Mouse (Mus musculus): ENCODE results near the gene Ak8. TPM values are rescaled to one million over a fixed set of nuclear protein-coding genes. Genes with fewer than 3 reads are reported as not detected.

Ak8 gene
- 0.18 TPM in 1 of 2 replicates, not detected in the other for polyA plus RNA-seq (2012; ENCODE audit: low replicate concordance)

GRCm38 (mm10) chr2:28699361-28700335 lies at the start of gene Ak8, which contains the start of gene Spaca9:
Gene Ak8, plus strand, starts transcription at chr2:28700164.
Gene Spaca9, minus strand, starts transcription at chr2:28699727.

GRCm38 (mm10) chr2:28840222-28840951 lies 140.4 kb downstream of the Ak8 start, which contains the start of the genes Gtf3c4 and Ddx31:
Gene Gtf3c4, minus strand, starts transcription at chr2:28840360.
Gene Ddx31, plus strand, starts transcription at chr2:28840406.

Other genes with a start within 250 kb of the Ak8 start
- gene 1700007K13Rik, start 233.8 kb upstream of the Ak8 start, polyA plus RNA-seq (2012; ENCODE audit: low replicate concordance), result 0.32 TPM in 1 of 2 replicates, not detected in the other
- 34.5 and 35.9 TPM in 2 replicates for gene Mrps2, start 232.1 kb upstream of the Ak8 start, polyA plus RNA-seq (2012; ENCODE audit: low replicate concordance)
- gene Gbgt1, start 203.3 kb upstream of the Ak8 start, polyA plus RNA-seq (2012; ENCODE audit: low replicate concordance), result 1.3 TPM in 1 of 2 replicates, not detected in the other
- gene Gm10134, start 194.1 kb upstream of the Ak8 start, polyA plus RNA-seq (2012; ENCODE audit: low replicate concordance), result not detected in 2 replicates
- gene Ralgds, start 187.0 kb upstream of the Ak8 start, polyA plus RNA-seq (2012; ENCODE audit: low replicate concordance), result 8.7 and 10.7 TPM in 2 replicates
- gene Cel, start 136.8 kb upstream of the Ak8 start, polyA plus RNA-seq (2012; ENCODE audit: low replicate concordance), result not detected in 2 replicates
- gene Gtf3c5, start 116.4 kb upstream of the Ak8 start, polyA plus RNA-seq (2012; ENCODE audit: low replicate concordance), result 7.2 and 15.0 TPM in 2 replicates
- gene Gfi1b, start 78.2 kb upstream of the Ak8 start, polyA plus RNA-seq (2012; ENCODE audit: low replicate concordance), result 124 and 376 TPM in 2 replicates
- 1.7 and 6.7 TPM in 2 replicates for gene Tsc1, start 58.9 kb upstream of the Ak8 start, polyA plus RNA-seq (2012; ENCODE audit: low replicate concordance)
- gene Spaca9, start 437 bp upstream of the Ak8 start, polyA plus RNA-seq (2012; ENCODE audit: low replicate concordance), result not detected in 2 replicates
- 18.0 and 22.4 TPM in 2 replicates for gene Gtf3c4, start 140.2 kb downstream of the Ak8 start, polyA plus RNA-seq (2012; ENCODE audit: low replicate concordance)
- 1.2 and 8.3 TPM in 2 replicates for gene Ddx31, start 140.2 kb downstream of the Ak8 start, polyA plus RNA-seq (2012; ENCODE audit: low replicate concordance)
- gene Barhl1, start 216.5 kb downstream of the Ak8 start, polyA plus RNA-seq (2012; ENCODE audit: low replicate concordance), result not detected in 2 replicates

Data from leukemia stem cell, adult 10-12 weeks (primary cell).